ENCODE assay signal across 8 mouse cellular contexts in the genomic region with DNA sequence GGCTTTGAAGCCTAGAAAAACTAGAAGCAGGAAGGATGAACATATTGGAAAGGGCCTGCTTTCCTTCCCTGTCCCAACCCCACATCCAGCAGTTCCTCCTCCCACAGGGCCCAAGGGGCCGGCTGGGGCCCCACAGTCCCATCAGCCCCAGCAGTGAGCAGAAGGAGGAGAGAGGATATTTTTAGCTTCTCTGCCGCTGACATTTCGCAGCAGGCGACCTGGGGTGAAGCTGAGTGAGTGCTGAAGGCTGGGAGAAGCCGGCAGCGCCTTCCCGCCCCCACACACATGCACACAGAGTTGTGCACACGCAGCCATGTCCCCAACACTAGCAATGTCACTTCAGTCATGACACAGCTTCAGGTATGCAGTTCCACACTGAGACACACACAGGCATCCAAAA. TPM values are rescaled to one million over a fixed set of nuclear protein-coding genes. Genes with fewer than 3 reads are reported as not detected.
DNase-seq lines count a peak whose midpoint lies in the region; ATAC-seq and TF ChIP-seq lines count a peak whose summit lies in the region.

No protein-coding gene starts in this region.

- no peak overlapping the region for H3K4me2 ChIP-seq in limb, embryonic 11.5 days (ENCODE audit: low read depth, severe bottlenecking)
- H3K4me2 ChIP-seq in stomach, postnatal 0 days (replicated peaks; ENCODE audit: low read depth): peak overlapping the region; percentile 23; the same call in 1 of the 2 replicates

- peak overlapping the region; percentile 87 for H3K27ac ChIP-seq in heart, embryonic 10.5 days
- H3K27ac ChIP-seq in limb, embryonic 11.5 days (replicated peaks; ENCODE audit: low read depth, low read length): 0 out of 2 replicates have a peak overlapping the region, but pooled peaks have one; percentile 14
- H3K27ac ChIP-seq in stomach, postnatal 0 days (replicated peaks): peak overlapping the region; percentile 86

- TF ChIP-seq EP300 in stomach, postnatal 0 days (optimal IDR thresholded peaks at IDR 0.05): peak; percentile 22

- 18% methylated on average over 8 of the region's 8 CpGs for WGBS in heart, embryonic 10.5 days
- WGBS in limb, embryonic 11.5 days: 40% methylated on average over 8 of the region's 8 CpGs
- 18% methylated on average over 8 of the region's 8 CpGs for WGBS in stomach, postnatal 0 days

- H3K4me3 ChIP-seq in megakaryocyte, embryonic 14.5 days (replicated peaks): peak overlapping the region; percentile 64
- H3K4me3 ChIP-seq in heart, embryonic 10.5 days: peak overlapping the region; percentile 23; the same call in 1 of the 2 replicates
- H3K4me3 ChIP-seq in limb, embryonic 11.5 days (ENCODE audit: low read depth, low read length): no peak overlapping the region
- H3K4me3 ChIP-seq in stomach, postnatal 0 days (ENCODE audit: low read depth, low read length): no peak overlapping the region

- DNase-seq in heart, embryonic 10.5 days (ENCODE audit: low spot score): peak; percentile 93
- DNase-seq in limb, embryonic 11.5 days (ENCODE audit: low spot score): no peak
- DNase-seq in stomach, postnatal 0 days (ENCODE audit: low spot score): peak; percentile 52
- no peak for DNase-seq in right cerebral cortex, postnatal 25 days
- DNase-seq in embryo, embryonic 9.5 days (ENCODE audit: extremely low spot score): no peak
- no peak for DNase-seq in left cerebral cortex, postnatal 4 days

- no peaks in the 10 kb centered on the region for H3K9me3 ChIP-seq in megakaryocyte, embryonic 14.5 days
- H3K9me3 ChIP-seq in heart, embryonic 10.5 days: no peaks in the 10 kb centered on the region
- H3K9me3 ChIP-seq in limb, embryonic 11.5 days (ENCODE audit: control insufficient read depth, low read length): no peaks in the 10 kb centered on the region
- no peaks in the 10 kb centered on the region for H3K9me3 ChIP-seq in stomach, postnatal 0 days (ENCODE audit: control insufficient read depth, low read length)

- no peak for TF ChIP-seq CTCF in stomach, postnatal 0 days (IDR thresholded peaks at IDR 0.05; ENCODE audit: low read depth)

- H3K4me1 ChIP-seq in megakaryocyte, embryonic 14.5 days: peaks cover 83% of the 10 kb centered on the region
- H3K4me1 ChIP-seq in heart, embryonic 10.5 days: peaks cover 88% of the 10 kb centered on the region
- H3K4me1 ChIP-seq in limb, embryonic 11.5 days (ENCODE audit: control insufficient read depth, insufficient read depth, low read length): peaks cover 68% of the 10 kb centered on the region
- H3K4me1 ChIP-seq in stomach, postnatal 0 days (replicated peaks; ENCODE audit: control insufficient read depth, insufficient read depth): peaks cover 27% of the 10 kb centered on the region

- H3K27me3 ChIP-seq in megakaryocyte, embryonic 14.5 days (replicated peaks): peaks cover 61% of the 10 kb centered on the region
- H3K27me3 ChIP-seq in heart, embryonic 10.5 days (ENCODE audit: insufficient read depth, poor library complexity, severe bottlenecking): peaks cover 4% of the 10 kb centered on the region; the same call in 1 of the 2 replicates
- 0 out of 2 replicates have a peak, but pooled peaks cover 2% of the 10 kb centered on the region for H3K27me3 ChIP-seq in limb, embryonic 11.5 days (ENCODE audit: control insufficient read depth, insufficient read depth, low read length)
- H3K27me3 ChIP-seq in stomach, postnatal 0 days (ENCODE audit: control insufficient read depth, insufficient read depth, low read length): no peaks in the 10 kb centered on the region

- ATAC-seq in megakaryocyte, adult 5-6 weeks (ENCODE audit: poor library complexity, severe bottlenecking): no peak
- no peak for ATAC-seq in limb, embryonic 11.5 days (ENCODE audit: insufficient number of reproducible peaks, low FRiP score, low TSS enrichment, low read depth)
- no peak for ATAC-seq in stomach, postnatal 0 days (ENCODE audit: low FRiP score, low TSS enrichment)

- no peaks in the 10 kb centered on the region for H3K36me3 ChIP-seq in megakaryocyte, embryonic 14.5 days (replicated peaks; ENCODE audit: low read length)
- H3K36me3 ChIP-seq in heart, embryonic 10.5 days: no peaks in the 10 kb centered on the region
- H3K36me3 ChIP-seq in limb, embryonic 11.5 days (ENCODE audit: control insufficient read depth, insufficient read depth, low read length): no peaks in the 10 kb centered on the region
- H3K36me3 ChIP-seq in stomach, postnatal 0 days (ENCODE audit: control insufficient read depth, insufficient read depth, low read length): no peaks in the 10 kb centered on the region

- peak overlapping the region; percentile 22; the same call in 1 of the 2 replicates for H3K9ac ChIP-seq in limb, embryonic 11.5 days (ENCODE audit: low read length)
- H3K9ac ChIP-seq in stomach, postnatal 0 days (ENCODE audit: low read length): peak overlapping the region; percentile 0; the same call in 1 of the 2 replicates

- intact Hi-C loops in left cerebral cortex, postnatal 4 days (cut with DNase I): no loop called here

RNA-seq across cellular contexts. Expression of gene Wasf2, which starts 42.5 kb away (rescaled TPM):
- 43.7 and 76.2 TPM in 2 replicates for polyA plus RNA-seq in megakaryocyte, embryonic 14.5 days (2012; ENCODE audit: insufficient read depth, low replicate concordance)
- 226 and 236 TPM in 2 replicates for total RNA-seq in megakaryocyte, adult 5-6 weeks (2015)
- total RNA-seq in megakaryocyte, adult 5-6 weeks (2017): 56.9 and 75.4 TPM in 2 replicates
- polyA plus RNA-seq in heart, embryonic 10.5 days (2016; fragmentation: Nextera tagmentation; extraction: Ambion mirVana): 51.1 and 58.5 TPM in 2 replicates
- polyA plus RNA-seq in limb, embryonic 11.5 days (2014; fragmentation: Nextera tagmentation; extraction: Ambion mirVana): 54.7 and 63.6 TPM in 2 replicates
- 71.4 and 84.2 TPM in 2 replicates for polyA plus RNA-seq in stomach, postnatal 0 days (2015; fragmentation: Nextera tagmentation; extraction: Ambion mirVana)
- 10 to 100 TPM; 34.0 to 35.7 TPM for total RNA-seq in left cerebral cortex, postnatal 4 days (2021)

Comparison
In these comparisons a context has a peak if more than half of its experiments do, and no peak if none do; other contexts are left out.
1. H3K4me3 ChIP-seq: peak in megakaryocyte, embryonic 14.5 days (single experiment) and heart, embryonic 10.5 days (single experiment); none in limb, embryonic 11.5 days (single experiment) and stomach, postnatal 0 days (single experiment).
2. DNase-seq: peak in heart, embryonic 10.5 days (single experiment) and stomach, postnatal 0 days (single experiment); none in limb, embryonic 11.5 days (single experiment), right cerebral cortex, postnatal 25 days (single experiment), embryo, embryonic 9.5 days (single experiment) and left cerebral cortex, postnatal 4 days (single experiment).
3. H3K27ac ChIP-seq: peak in every context shown above with its lines; median percentile 87 in heart, embryonic 10.5 days; 86 in stomach, postnatal 0 days; 14 in limb, embryonic 11.5 days.